Mouse (Mus musculus): ENCODE measurements around the gene Polr2f. TPM values are rescaled to one million over a fixed set of nuclear protein-coding genes. Genes with fewer than 3 reads are reported as not detected.

Gene Polr2f
- polyA plus RNA-seq, 1 experiment from 2014 or later, result 463 TPM

DNA sequence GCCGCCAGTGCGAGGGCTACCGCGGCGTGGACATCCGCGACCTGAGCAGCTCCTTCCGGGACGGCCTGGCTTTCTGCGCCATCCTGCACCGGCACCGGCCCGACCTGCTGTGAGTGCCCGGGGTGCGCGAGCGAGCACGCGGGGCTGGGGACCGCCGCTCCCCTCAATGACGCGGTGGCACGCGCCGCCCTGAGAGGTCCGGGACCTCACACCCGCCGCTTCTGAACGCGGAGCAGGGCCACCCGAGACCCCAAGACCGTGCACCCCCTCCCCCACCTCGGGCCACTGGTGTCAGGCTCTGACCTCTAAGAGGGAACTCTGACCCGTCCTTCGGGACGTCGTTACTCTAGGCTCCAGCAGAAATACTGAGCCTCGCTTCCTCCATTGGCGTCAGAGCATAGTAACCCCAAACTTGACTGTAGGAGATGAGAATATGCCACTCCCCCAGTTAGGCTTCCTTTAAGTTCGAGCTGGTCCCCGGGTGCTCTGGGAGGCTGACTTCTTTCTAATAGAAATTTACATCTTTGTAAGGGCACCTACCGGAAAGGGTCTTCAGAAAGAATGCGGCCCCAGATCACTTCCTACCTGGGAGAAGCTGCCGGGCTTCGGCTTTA is 31.4 kb upstream of the Polr2f start:
- H3K9me3 ChIP-seq (ENCODE audit: control insufficient read depth, low read length), result no peaks in the 10 kb centered on the region
- H3K9ac ChIP-seq (ENCODE audit: low read depth, low read length), result peak overlapping the region; percentile 93
- under 1% methylated on average over 46 of the region's 46 CpGs for WGBS
- H3K27ac ChIP-seq (ENCODE audit: low read depth, low read length), result peak overlapping the region; percentile 40
- H3K4me3 ChIP-seq (ENCODE audit: low read depth, low read length), result peak overlapping the region; percentile 84
- H3K4me1 ChIP-seq (replicated peaks; ENCODE audit: control insufficient read depth, insufficient read depth, low read length), result peaks cover 27% of the 10 kb centered on the region
- DNase-seq (ENCODE audit: low spot score) (peak; percentile 70), ATAC-seq (replicated peaks; ENCODE audit: low FRiP score) (peak; percentile 64)
- H3K27me3 ChIP-seq (replicated peaks; ENCODE audit: control insufficient read depth, insufficient read depth, low read length), result no peaks in the 10 kb centered on the region
- peak overlapping the region; percentile 99 for H3K4me2 ChIP-seq
- peaks cover 3% of the 10 kb centered on the region; the same call in 1 of the 2 replicates for H3K36me3 ChIP-seq (ENCODE audit: control insufficient read depth, insufficient read depth, low read length)

DNA sequence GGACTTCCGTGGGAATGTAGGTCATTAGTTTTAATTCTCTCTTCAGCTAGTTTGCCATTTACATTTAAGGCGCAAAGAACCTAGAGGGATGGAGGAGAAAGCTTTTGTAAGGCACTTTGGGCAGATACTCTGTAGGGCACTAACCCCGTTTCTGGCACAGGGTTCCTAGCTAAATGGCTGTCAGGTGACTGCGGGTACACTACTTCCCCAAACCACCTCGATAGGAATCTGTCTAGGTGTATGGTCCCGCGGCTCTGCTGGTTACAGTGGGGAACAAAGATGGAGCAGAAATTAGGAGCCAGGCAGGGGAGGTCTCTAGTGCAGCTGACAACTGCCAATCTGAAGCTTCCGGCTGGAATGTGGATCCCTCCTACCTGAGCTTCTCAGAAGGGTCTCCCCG is 30.8 kb upstream of the Polr2f start:
- no peak for ATAC-seq (replicated peaks; ENCODE audit: low FRiP score)
- H3K9me3 ChIP-seq (ENCODE audit: control insufficient read depth, low read length), result no peaks in the 10 kb centered on the region
- no peaks in the 10 kb centered on the region for H3K27me3 ChIP-seq (replicated peaks; ENCODE audit: control insufficient read depth, insufficient read depth, low read length)
- peaks cover 27% of the 10 kb centered on the region for H3K4me1 ChIP-seq (replicated peaks; ENCODE audit: control insufficient read depth, insufficient read depth, low read length)
- peak overlapping the region; percentile 84 for H3K4me3 ChIP-seq (ENCODE audit: low read depth, low read length)
- H3K36me3 ChIP-seq (ENCODE audit: control insufficient read depth, insufficient read depth, low read length), result peaks cover 4% of the 10 kb centered on the region; the same call in 1 of the 2 replicates
- DNase-seq (ENCODE audit: low spot score), result no peak
- H3K9ac ChIP-seq (ENCODE audit: low read depth, low read length), result peak overlapping the region; percentile 93; the same call in 1 of the 2 replicates
- H3K27ac ChIP-seq (ENCODE audit: low read depth, low read length), result no peak overlapping the region
- 15% methylated on average over 9 of the region's 9 CpGs for WGBS
- H3K4me2 ChIP-seq, result peak overlapping the region; percentile 99

DNA sequence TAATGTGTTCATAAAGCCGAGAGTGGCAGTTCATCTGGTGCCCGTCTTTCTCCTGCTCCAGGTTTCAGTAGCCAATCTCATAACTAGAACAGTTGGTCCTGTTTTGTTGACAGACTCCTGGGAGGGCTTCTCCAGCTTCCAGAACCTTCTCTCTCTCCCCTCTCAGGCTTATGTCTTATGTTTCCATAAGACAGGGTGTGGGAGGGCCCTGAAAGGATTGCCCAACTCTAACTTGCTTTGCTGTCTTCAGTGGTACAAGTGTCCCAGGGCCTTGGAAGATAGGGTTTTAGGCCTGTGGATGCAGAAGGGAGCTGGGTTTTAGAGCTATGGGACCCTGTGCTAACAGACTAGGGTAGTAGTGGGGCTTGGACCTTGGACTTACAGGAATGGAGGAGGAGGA is 30.3 kb upstream of the Polr2f start:
- DNase-seq (ENCODE audit: low spot score), result no peak
- no peaks in the 10 kb centered on the region for H3K9me3 ChIP-seq (ENCODE audit: control insufficient read depth, low read length)
- peaks cover 9% of the 10 kb centered on the region; the same call in 1 of the 2 replicates for H3K36me3 ChIP-seq (ENCODE audit: control insufficient read depth, insufficient read depth, low read length)
- no peak overlapping the region for H3K27ac ChIP-seq (ENCODE audit: low read depth, low read length)
- H3K27me3 ChIP-seq (replicated peaks; ENCODE audit: control insufficient read depth, insufficient read depth, low read length), result no peaks in the 10 kb centered on the region
- no peak overlapping the region for H3K9ac ChIP-seq (ENCODE audit: low read depth, low read length)
- H3K4me3 ChIP-seq (ENCODE audit: low read depth, low read length), result no peak overlapping the region
- WGBS, result 88% methylated on average over 2 of the region's 2 CpGs
- peaks cover 27% of the 10 kb centered on the region for H3K4me1 ChIP-seq (replicated peaks; ENCODE audit: control insufficient read depth, insufficient read depth, low read length)
- H3K4me2 ChIP-seq, result peak overlapping the region; percentile 99; the same call in 1 of the 2 replicates
- ATAC-seq (replicated peaks; ENCODE audit: low FRiP score), result no peak

DNA sequence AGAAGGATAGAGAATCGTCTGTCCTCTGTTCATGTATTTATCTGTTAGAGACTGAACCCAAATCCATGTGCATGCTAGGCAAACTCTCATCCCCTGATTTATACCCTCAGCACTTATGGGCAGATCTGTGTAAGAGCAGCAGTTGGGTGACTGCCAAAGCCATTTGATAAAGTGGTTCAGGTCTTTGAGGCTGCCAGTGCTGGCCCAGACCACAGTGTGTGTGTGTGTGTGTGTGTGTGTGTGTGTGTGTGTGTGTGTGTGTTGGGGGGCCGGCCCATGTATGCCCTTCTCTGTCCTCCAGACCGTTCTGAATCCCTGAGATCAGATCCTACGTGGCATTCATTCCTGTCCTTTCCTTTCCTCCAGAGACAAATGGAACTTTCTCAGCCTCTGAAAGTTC is 29.0 kb upstream of the Polr2f start:
- WGBS, result 78% methylated on average over 4 of the region's 4 CpGs
- Histone ChIP-seq H3K27ac (ENCODE audit: low read depth, low read length) (no peak overlapping the region), H3K4me3 (ENCODE audit: low read depth, low read length) (no peak overlapping the region), H3K36me3 (ENCODE audit: control insufficient read depth, insufficient read depth, low read length) (peaks cover 10% of the 10 kb centered on the region), H3K27me3 (replicated peaks; ENCODE audit: control insufficient read depth, insufficient read depth, low read length) (no peaks in the 10 kb centered on the region), H3K4me2 (no peak overlapping the region), H3K9ac (ENCODE audit: low read depth, low read length) (no peak overlapping the region), H3K9me3 (ENCODE audit: control insufficient read depth, low read length) (no peaks in the 10 kb centered on the region), H3K4me1 (replicated peaks; ENCODE audit: control insufficient read depth, insufficient read depth, low read length) (peaks cover 21% of the 10 kb centered on the region)
- DNase-seq (ENCODE audit: low spot score) (no peak), ATAC-seq (replicated peaks; ENCODE audit: low FRiP score) (no peak)

DNA sequence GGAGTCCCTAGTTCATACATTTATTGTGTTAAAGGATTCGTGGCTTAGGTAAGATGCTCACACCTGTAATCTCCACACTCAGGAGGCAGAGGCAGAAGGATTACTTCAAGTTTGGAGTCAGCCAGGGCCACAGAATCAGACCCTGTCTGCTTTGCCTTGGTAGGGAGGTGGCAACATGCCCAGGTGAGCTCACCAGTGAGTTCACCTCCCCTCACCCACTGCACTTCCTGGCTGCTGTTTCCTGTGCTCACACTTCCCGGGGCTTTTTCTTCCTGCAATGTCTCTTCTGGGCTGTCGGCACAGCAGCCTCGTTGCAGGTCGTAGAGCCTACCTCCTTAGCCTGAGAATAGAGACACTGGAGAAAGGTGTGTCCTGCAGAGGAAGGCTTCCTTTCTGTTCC is 25.5 kb upstream of the Polr2f start:
- H3K9ac ChIP-seq (ENCODE audit: low read depth, low read length), result no peak overlapping the region
- H3K4me1 ChIP-seq (replicated peaks; ENCODE audit: control insufficient read depth, insufficient read depth, low read length), result peaks cover 7% of the 10 kb centered on the region
- ATAC-seq (replicated peaks; ENCODE audit: low FRiP score) (no peak), DNase-seq (ENCODE audit: low spot score) (no peak)
- no peak overlapping the region for H3K4me2 ChIP-seq
- no peaks in the 10 kb centered on the region for H3K27me3 ChIP-seq (replicated peaks; ENCODE audit: control insufficient read depth, insufficient read depth, low read length)
- H3K9me3 ChIP-seq (ENCODE audit: control insufficient read depth, low read length), result no peaks in the 10 kb centered on the region
- H3K27ac ChIP-seq (ENCODE audit: low read depth, low read length), result no peak overlapping the region
- H3K36me3 ChIP-seq (ENCODE audit: control insufficient read depth, insufficient read depth, low read length), result peaks cover 15% of the 10 kb centered on the region
- 54% methylated on average over 5 of the region's 5 CpGs for WGBS
- no peak overlapping the region for H3K4me3 ChIP-seq (ENCODE audit: low read depth, low read length)

DNA sequence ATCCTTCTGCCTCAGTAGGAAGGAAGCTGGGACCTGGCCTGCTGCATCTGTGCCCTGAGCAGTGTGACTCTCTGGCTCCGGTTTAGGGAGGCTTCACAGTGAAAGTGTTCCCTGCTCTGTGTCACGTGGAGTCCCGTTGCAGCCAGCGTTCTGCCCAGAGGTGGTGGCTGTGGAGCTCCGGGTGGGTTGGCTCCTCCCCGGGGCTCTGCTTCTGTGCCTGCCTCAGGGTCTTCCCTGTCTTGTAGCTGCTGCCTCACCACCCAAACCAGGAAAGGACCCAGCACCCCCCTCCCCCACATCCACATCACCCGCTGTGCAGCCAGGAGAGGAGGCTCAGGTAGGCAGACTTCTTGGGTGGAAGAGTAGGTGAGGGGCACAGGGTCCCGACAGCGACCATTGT is 21.3 kb upstream of the Polr2f start:
- no peaks in the 10 kb centered on the region for H3K9me3 ChIP-seq (ENCODE audit: control insufficient read depth, low read length)

DNA sequence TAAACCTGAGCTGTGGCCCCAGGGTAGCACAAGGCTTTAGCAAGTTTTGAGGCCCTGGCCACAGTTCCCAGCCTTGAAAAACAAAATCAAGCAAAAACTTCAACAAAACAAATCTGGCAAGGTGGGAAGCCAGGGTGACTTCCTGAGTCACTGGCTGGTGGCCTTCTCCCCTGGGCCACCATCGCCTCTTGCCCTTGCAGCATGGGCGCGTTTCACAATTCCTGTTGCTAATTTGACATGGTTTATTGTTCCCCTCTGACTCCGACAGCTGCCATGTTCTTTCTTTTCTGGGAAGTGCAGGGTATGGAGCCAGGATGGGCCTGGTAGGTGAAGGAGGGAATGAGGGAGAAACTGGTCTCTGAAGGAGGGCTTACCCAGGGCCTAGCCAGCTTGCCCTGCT is 18.7 kb upstream of the Polr2f start:
- DNase-seq (ENCODE audit: low spot score), result no peak
- Histone ChIP-seq H3K4me2 (no peak overlapping the region), H3K4me3 (ENCODE audit: low read depth, low read length) (no peak overlapping the region), H3K27me3 (replicated peaks; ENCODE audit: control insufficient read depth, insufficient read depth, low read length) (no peaks in the 10 kb centered on the region), H3K9ac (ENCODE audit: low read depth, low read length) (no peak overlapping the region), H3K9me3 (ENCODE audit: control insufficient read depth, low read length) (no peaks in the 10 kb centered on the region), H3K4me1 (replicated peaks; ENCODE audit: control insufficient read depth, insufficient read depth, low read length) (no peaks in the 10 kb centered on the region), H3K27ac (ENCODE audit: low read depth, low read length) (no peak overlapping the region), H3K36me3 (ENCODE audit: control insufficient read depth, insufficient read depth, low read length) (peaks cover 22% of the 10 kb centered on the region)
- no peak for ATAC-seq (replicated peaks; ENCODE audit: low FRiP score)
- WGBS, result 78% methylated on average over 4 of the region's 4 CpGs

More for the DNA sequence above, 21.3 kb upstream of the Polr2f start:
- DNase-seq (ENCODE audit: low spot score) (no peak), ATAC-seq (replicated peaks; ENCODE audit: low FRiP score) (no peak)
- 75% methylated on average over 9 of the region's 9 CpGs for WGBS
- H3K9ac ChIP-seq (ENCODE audit: low read depth, low read length), result no peak overlapping the region
- H3K4me1 ChIP-seq (replicated peaks; ENCODE audit: control insufficient read depth, insufficient read depth, low read length), result no peaks in the 10 kb centered on the region
- H3K27me3 ChIP-seq (replicated peaks; ENCODE audit: control insufficient read depth, insufficient read depth, low read length), result no peaks in the 10 kb centered on the region
- peaks cover 20% of the 10 kb centered on the region; the same call in 1 of the 2 replicates for H3K36me3 ChIP-seq (ENCODE audit: control insufficient read depth, insufficient read depth, low read length)
- no peak overlapping the region for H3K4me2 ChIP-seq
- H3K27ac ChIP-seq (ENCODE audit: low read depth, low read length), result no peak overlapping the region
- no peak overlapping the region for H3K4me3 ChIP-seq (ENCODE audit: low read depth, low read length)

DNA sequence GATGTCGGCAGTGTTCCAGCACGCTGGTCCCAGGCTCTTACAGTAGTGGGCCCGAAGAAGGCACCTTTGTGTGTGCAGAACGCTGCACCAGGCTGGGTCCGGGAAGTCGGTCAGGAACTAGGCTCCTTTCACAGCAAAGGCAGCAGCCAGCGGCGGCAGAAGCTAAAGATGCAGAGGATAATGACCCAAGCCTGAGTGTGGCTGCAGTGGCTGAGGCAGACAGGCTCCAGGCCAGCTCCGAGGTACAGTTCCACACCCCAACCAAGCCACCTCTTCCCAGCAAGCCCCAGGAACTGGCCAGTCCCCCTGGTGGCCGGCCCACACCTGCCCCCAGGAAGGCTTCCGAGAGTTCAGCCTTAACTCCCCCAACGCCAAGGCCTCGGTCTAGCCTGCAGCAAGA is 18.3 kb upstream of the Polr2f start:
- WGBS, result 79% methylated on average over 13 of the region's 13 CpGs
- H3K27ac ChIP-seq (ENCODE audit: low read depth, low read length), result no peak overlapping the region
- no peak overlapping the region for H3K9ac ChIP-seq (ENCODE audit: low read depth, low read length)
- no peak overlapping the region for H3K4me2 ChIP-seq
- peaks cover 26% of the 10 kb centered on the region for H3K36me3 ChIP-seq (ENCODE audit: control insufficient read depth, insufficient read depth, low read length)
- no peaks in the 10 kb centered on the region for H3K4me1 ChIP-seq (replicated peaks; ENCODE audit: control insufficient read depth, insufficient read depth, low read length)
- no peaks in the 10 kb centered on the region for H3K9me3 ChIP-seq (ENCODE audit: control insufficient read depth, low read length)
- ATAC-seq (replicated peaks; ENCODE audit: low FRiP score) (no peak), DNase-seq (ENCODE audit: low spot score) (no peak)
- no peak overlapping the region for H3K4me3 ChIP-seq (ENCODE audit: low read depth, low read length)
- H3K27me3 ChIP-seq (replicated peaks; ENCODE audit: control insufficient read depth, insufficient read depth, low read length), result no peaks in the 10 kb centered on the region

DNA sequence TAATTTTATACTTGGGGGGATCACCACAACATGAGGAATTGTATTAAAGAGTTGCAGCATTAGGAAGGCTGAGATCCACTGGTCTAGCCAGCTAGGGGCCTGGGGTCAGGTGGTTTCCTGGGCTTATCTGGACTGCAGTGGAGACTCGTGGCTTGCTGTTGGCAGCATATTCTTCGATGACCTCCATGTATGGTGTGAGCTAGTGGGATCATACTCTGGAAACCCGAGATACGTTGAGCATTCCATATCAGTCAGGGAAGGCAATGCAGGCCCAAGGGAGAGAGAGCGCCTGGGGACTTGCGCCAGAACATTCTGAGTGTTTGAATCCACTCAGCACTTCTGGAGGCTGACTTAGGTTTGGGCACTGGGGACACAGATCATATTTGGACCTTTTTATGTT is 17.1 kb upstream of the Polr2f start:
- H3K4me2 ChIP-seq, result no peak overlapping the region
- no peak overlapping the region for H3K27ac ChIP-seq (ENCODE audit: low read depth, low read length)
- 73% methylated on average over 6 of the region's 6 CpGs for WGBS
- H3K4me3 ChIP-seq (ENCODE audit: low read depth, low read length), result no peak overlapping the region
- ATAC-seq (replicated peaks; ENCODE audit: low FRiP score), result no peak
- DNase-seq (ENCODE audit: low spot score), result no peak
- no peak overlapping the region for H3K9ac ChIP-seq (ENCODE audit: low read depth, low read length)
- H3K27me3 ChIP-seq (replicated peaks; ENCODE audit: control insufficient read depth, insufficient read depth, low read length), result no peaks in the 10 kb centered on the region
- no peaks in the 10 kb centered on the region for H3K9me3 ChIP-seq (ENCODE audit: control insufficient read depth, low read length)
- peaks cover 31% of the 10 kb centered on the region for H3K36me3 ChIP-seq (ENCODE audit: control insufficient read depth, insufficient read depth, low read length)
- no peaks in the 10 kb centered on the region for H3K4me1 ChIP-seq (replicated peaks; ENCODE audit: control insufficient read depth, insufficient read depth, low read length)

All from liver, embryonic 11.5 days (tissue).